Mouse (Mus musculus): ENCODE measurements around the gene Ssna1.

The Ssna1 gene

GRCm38 (mm10) chr2:25231038-25231437 is 41.2 kb downstream of the Ssna1 start:
- DNase-seq (ENCODE audit: low spot score in 2 of 2), result no peak

- DNase-seq (ENCODE audit: low spot score in 2 of 2), result no peak
Observed at GRCm38 (mm10) chr2:25230581-25230980, 41.7 kb downstream of the Ssna1 start.

GRCm38 (mm10) chr2:25229582-25229981 is 42.7 kb downstream of the Ssna1 start:
- DNase-seq (ENCODE audit: low spot score in 2 of 2), result no peak

GRCm38 (mm10) chr2:25228995-25229530 is 43.2 kb downstream of the Ssna1 start:
- DNase-seq (ENCODE audit: low spot score in 2 of 2), result no peak

- DNase-seq (ENCODE audit: low spot score in 2 of 2), result peak in 1 of 2 experiments; percentile 91
Observed at GRCm38 (mm10) chr2:25228431-25228889, 43.8 kb downstream of the Ssna1 start.

GRCm38 (mm10) chr2:25227406-25227805 is 44.8 kb downstream of the Ssna1 start:
- DNase-seq (ENCODE audit: low spot score in 2 of 2), result no peak

- peak in 1 of 2 experiments; percentile 68 for DNase-seq (ENCODE audit: low spot score in 2 of 2)
Observed at GRCm38 (mm10) chr2:25226864-25227263, 45.4 kb downstream of the Ssna1 start.

- no peak for DNase-seq (ENCODE audit: low spot score in 2 of 2)
Observed at GRCm38 (mm10) chr2:25225811-25226379, 46.3 kb downstream of the Ssna1 start.

- DNase-seq (ENCODE audit: low spot score in 2 of 2), result peak; percentile 100
Observed at GRCm38 (mm10) chr2:25224766-25225752, 47.2 kb downstream of the Ssna1 start.

- no peak for DNase-seq (ENCODE audit: low spot score in 2 of 2)
Observed at GRCm38 (mm10) chr2:25224492-25224765, 47.8 kb downstream of the Ssna1 start, which contains the start of gene Tubb4b. Gene Tubb4b (minus strand): TSS chr2:25224702.

- DNase-seq (ENCODE audit: low spot score in 2 of 2), result peak in 1 of 2 experiments; percentile 76
Observed at GRCm38 (mm10) chr2:25223681-25224491, 48.4 kb downstream of the Ssna1 start.

- no peak for DNase-seq (ENCODE audit: low spot score in 2 of 2)
Observed at GRCm38 (mm10) chr2:25221331-25221772, 50.9 kb downstream of the Ssna1 start.

Measured in left cerebral cortex, adult 9 months (tissue).